Mouse (Mus musculus): Measurements from ENCODE around the gene Apool. TPM values are rescaled to one million over a fixed set of nuclear protein-coding genes. Genes with fewer than 3 reads are reported as not detected.

The Apool gene
- polyA plus RNA-seq, 1 experiment from 2014 or later: 55.2 TPM

- H3K4me3 ChIP-seq: no peak overlapping the region
- H3K9me3 ChIP-seq: no peaks in the 10 kb centered on the region
- no peak overlapping the region for H3K4me2 ChIP-seq
- no peak overlapping the region for H3K27ac ChIP-seq
- H3K4me1 ChIP-seq: no peaks in the 10 kb centered on the region
- H3K36me3 ChIP-seq: no peaks in the 10 kb centered on the region
- no peaks in the 10 kb centered on the region for H3K27me3 ChIP-seq
- no peak for ATAC-seq (ENCODE audit: insufficient number of reproducible peaks, low FRiP score, low TSS enrichment, low read depth)
- 76% methylated on average over 2 of the region's 2 CpGs for WGBS
- H3K9ac ChIP-seq: no peak overlapping the region
These were observed 101.2 kb downstream of the Apool start for GRCm38 (mm10) chrX:112412309-112412708.

Other genes with a start within 250 kb of the Apool start
- gene 4933403O08Rik, start 72.3 kb upstream of the Apool start, polyA plus RNA-seq (2015; fragmentation: Nextera tagmentation; extraction: Ambion mirVana): 0.13 and 0.24 TPM in 2 replicates
- gene Satl1, start 95.4 kb downstream of the Apool start, polyA plus RNA-seq (2015; fragmentation: Nextera tagmentation; extraction: Ambion mirVana): not detected in 2 replicates
- gene 2010106E10Rik, start 183.9 kb downstream of the Apool start, polyA plus RNA-seq (2015; fragmentation: Nextera tagmentation; extraction: Ambion mirVana): not detected in 2 replicates

Data from limb, embryonic 15.5 days (tissue).